Mouse (Mus musculus) CH12.LX (cell line): Measurements from ENCODE around the gene Srcin1. TPM values are rescaled to one million over a fixed set of nuclear protein-coding genes. Genes with fewer than 3 reads are reported as not detected.

Experiments
- DNase-seq: peaks from one replicate; pipeline ENCODE4 v3.0.0-alpha.2; 2013; ENCODE audit errors: extremely low read depth
- H3K27ac ChIP-seq: 2 replicates; pipeline ENCODE4 v1.5.1; 2012; ENCODE audit warnings: low read depth, mild to moderate bottlenecking, control low read depth, moderate library complexity; ENCODE audit not compliant: insufficient read depth
- H3K27me3 ChIP-seq: replicated peaks from 2 replicates; pipeline ENCODE3; 2012; ENCODE audit warnings: inconsistent platforms
- H3K36me3 ChIP-seq, 2 experiments: replicated peaks in 1 of 2; 2 replicates each; pipeline versions ENCODE3 to v1.6.1; 2012; ENCODE audit warnings: inconsistent platforms in 1 of 2, low read length in 1 of 2, mild to moderate bottlenecking in 1 of 2, mixed read lengths in 1 of 2, moderate library complexity in 1 of 2; ENCODE audit not compliant: control insufficient read depth in 1 of 2, insufficient read depth in 1 of 2
- H3K4me1 ChIP-seq, 2 experiments: 2 replicates each; pipeline ENCODE4 v1.6.1; 2012; ENCODE audit warnings: inconsistent platforms in 1 of 2, moderate library complexity in 1 of 2; ENCODE audit not compliant: insufficient read depth in 2 of 2, control insufficient read depth in 1 of 2
- H3K4me2 ChIP-seq: 2 replicates; pipeline ENCODE4 v1.6.1; 2012; ENCODE audit warnings: low read depth, mild to moderate bottlenecking, control low read depth; ENCODE audit not compliant: poor library complexity, insufficient read depth, severe bottlenecking
- H3K4me3 ChIP-seq, 3 experiments: fragments of 150-350 bp in 1 of 3; sonication (generic) in 1 of 3; replicated peaks in 1 of 3; 2 replicates each; pipeline versions ENCODE3 to v1.5.1; 2011 to 2012; ENCODE audit warnings: low read depth in 2 of 3, low read length in 2 of 3, mild to moderate bottlenecking in 2 of 3, moderate library complexity in 2 of 3, control low read depth in 1 of 3, improper control_type of control experiment in 1 of 3, inconsistent platforms in 1 of 3, mixed read lengths in 1 of 3; ENCODE audit not compliant: poor library complexity in 1 of 3
- H3K79me2 ChIP-seq: replicated peaks from 2 replicates; pipeline ENCODE4 v1.6.1; 2012; ENCODE audit warnings: mild to moderate bottlenecking, moderate library complexity; ENCODE audit not compliant: control insufficient read depth, poor library complexity, insufficient read depth, severe bottlenecking; ENCODE audit errors: extremely low read depth
- H3K9ac ChIP-seq: 2 replicates; pipeline ENCODE4 v1.6.1; 2012; ENCODE audit warnings: low read depth, mild to moderate bottlenecking, control low read depth, moderate library complexity; ENCODE audit not compliant: insufficient read depth
- H3K9me3 ChIP-seq: replicated peaks from 2 replicates; pipeline ENCODE3; 2012; ENCODE audit warnings: low read length, inconsistent platforms, mixed read lengths
- BHLHE40 ChIP-seq: IDR thresholded peaks from 2 replicates; pipeline ENCODE4 v1.6.1; 2011; ENCODE audit warnings: mild to moderate bottlenecking, low read depth, low read length, improper control_type of control experiment
- CTCF ChIP-seq, 2 experiments: IDR thresholded peaks in 1 of 2; conservative IDR thresholded peaks in 1 of 2; 2 replicates each; pipeline ENCODE4 v1.5.1; 2011 to 2012; ENCODE audit warnings: low read depth in 2 of 2, low read length in 2 of 2, improper control_type of control experiment in 1 of 2, inconsistent platforms in 1 of 2, mild to moderate bottlenecking in 1 of 2, moderate library complexity in 1 of 2
- E2F4 ChIP-seq: IDR thresholded peaks from 2 replicates; pipeline ENCODE4 v1.6.1; 2011; ENCODE audit warnings: low read depth, low read length, improper control_type of control experiment; ENCODE audit not compliant: insufficient replicate concordance
- ETS1 ChIP-seq: conservative IDR thresholded peaks from 2 replicates; pipeline ENCODE4 v1.6.1; 2012; ENCODE audit warnings: low read depth, mild to moderate bottlenecking, inconsistent platforms, low read length, improper control_type of control experiment, moderate library complexity
- IRF4 ChIP-seq: IDR thresholded peaks from 2 replicates; pipeline ENCODE4 v1.6.1; 2014; ENCODE audit warnings: low read depth, mild to moderate bottlenecking, inconsistent platforms, low read length, improper control_type of control experiment
- KAT2A ChIP-seq: IDR thresholded peaks from 2 replicates; pipeline ENCODE4 v1.6.1; 2012; ENCODE audit warnings: low read length, improper control_type of control experiment, inconsistent platforms; ENCODE audit not compliant: insufficient replicate concordance
- MEF2A ChIP-seq: IDR thresholded peaks from 2 replicates; pipeline ENCODE4 v1.6.1; 2014; ENCODE audit warnings: low read depth, mild to moderate bottlenecking, inconsistent platforms, low read length, improper control_type of control experiment, borderline replicate concordance
- MXI1 ChIP-seq: IDR thresholded peaks from 2 replicates; pipeline ENCODE4 v1.6.1; 2011; ENCODE audit warnings: mild to moderate bottlenecking, low read depth, low read length, improper control_type of control experiment
- NELFE ChIP-seq: IDR thresholded peaks from 2 replicates; pipeline ENCODE4 v1.6.1; 2011; ENCODE audit warnings: low read depth, low read length, improper control_type of control experiment
- RAD21 ChIP-seq: IDR thresholded peaks from 2 replicates; pipeline ENCODE4 v1.6.1; 2011; ENCODE audit warnings: low read depth, mild to moderate bottlenecking, low read length, improper control_type of control experiment, moderate library complexity
- SIN3A ChIP-seq: IDR thresholded peaks from 2 replicates; pipeline ENCODE4 v1.6.1; 2012; ENCODE audit warnings: low read length, improper control_type of control experiment, inconsistent platforms
- SMC3 ChIP-seq: IDR thresholded peaks from 2 replicates; pipeline ENCODE4 v1.6.1; 2011; ENCODE audit warnings: low read depth, low read length, improper control_type of control experiment
- TCF12 ChIP-seq: IDR thresholded peaks from 2 replicates; pipeline ENCODE4 v1.6.1; 2014; ENCODE audit warnings: low read depth, mild to moderate bottlenecking, inconsistent platforms, low read length, improper control_type of control experiment
- ZC3H11A ChIP-seq: IDR thresholded peaks from 2 replicates; pipeline ENCODE4 v1.6.1; 2012; ENCODE audit warnings: low read depth, mild to moderate bottlenecking, inconsistent platforms, low read length, improper control_type of control experiment
- ZKSCAN1 ChIP-seq: IDR thresholded peaks from 2 replicates; pipeline ENCODE4 v1.6.1; 2012; ENCODE audit warnings: low read depth, inconsistent platforms, low read length, improper control_type of control experiment, borderline replicate concordance
- dilution Hi-C: fragments of 300-500 bp; cut with MboI; formaldehyde crosslinking; loops from 2 replicates; pipeline ENCODE4 v1.14.3; 2020; ENCODE audit warnings: low sequenced_read_pairs; ENCODE audit not compliant: extremely low pct_unique_long_range_greater_than_20kb, extremely low pct_ligation_motif_present
- in situ Hi-C: fragments of 300-500 bp; cut with MboI; formaldehyde crosslinking; loops from 3 replicates; pipeline ENCODE4 v1.14.3; 2019; ENCODE audit warnings: low sequenced_read_pairs, low pct_ligation_motif_present, low pct_unique_long_range_greater_than_20kb, mixed read lengths
- polyA plus RNA-seq: library from polyadenylated mRNA; unstranded; fragments of >175 nt; gene quantifications from 2 replicates; pipeline ENCODE4 v1.2.1, GENCODE M21; 2012; ENCODE audit warnings: low read depth; ENCODE audit not compliant: insufficient read length
- total RNA-seq, 2 experiments: library from RNA; depleted of rRNA; stranded (reverse); fragments of 300-350 nt in 1 of 2; fragments of >200 nt in 1 of 2; gene quantifications; 2 replicates each; pipeline ENCODE4 v1.2.3; 2012 to 2014

The Srcin1 gene
- total and polyA plus RNA-seq, 3 experiments, result 0.08 to 0.09 TPM; not detected in 1

DNA sequence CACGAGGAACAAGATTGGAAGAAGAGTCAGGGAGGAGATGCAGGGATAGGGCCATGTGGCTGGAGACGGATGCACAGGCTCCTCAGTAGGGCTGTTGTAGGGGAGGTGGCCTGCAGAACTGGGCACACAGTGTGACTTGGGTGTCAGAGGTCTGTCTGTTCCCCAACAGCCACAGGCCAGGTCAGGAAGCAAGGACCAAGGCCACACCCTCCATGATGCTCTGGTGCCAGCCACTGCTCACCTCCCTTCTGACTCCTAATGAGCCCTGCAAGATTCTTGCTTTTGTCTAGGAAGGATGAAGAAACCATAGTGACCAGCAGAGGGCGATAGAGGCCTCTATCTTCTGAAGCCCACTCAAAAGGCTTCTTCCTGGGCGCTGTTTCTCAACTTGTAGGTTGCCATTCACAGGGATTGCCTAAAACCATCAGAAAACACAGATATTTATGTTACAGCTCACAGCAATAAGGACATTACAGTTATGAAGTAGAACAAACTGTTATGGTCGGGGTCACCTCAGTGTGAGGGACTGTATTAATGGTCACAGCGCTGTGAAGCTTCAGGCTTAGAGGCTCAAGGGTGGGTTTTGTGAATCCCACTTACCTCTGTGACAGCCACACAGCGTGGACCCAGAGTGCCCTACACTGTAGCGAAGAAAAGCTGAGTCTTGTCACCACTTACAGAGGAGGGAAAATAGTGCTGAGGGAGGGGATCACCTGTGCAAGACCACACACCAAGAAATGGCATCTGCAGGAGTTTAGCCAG, 99.5 kb downstream of the Srcin1 start:
- in situ Hi-C loops (no loop called here), dilution Hi-C loops (no loop called here)
- no peak overlapping the region for H3K27ac ChIP-seq
- H3K79me2 ChIP-seq, result no peaks in the 10 kb centered on the region
- H3K4me2 ChIP-seq, result no peak overlapping the region
- no peak overlapping the region for H3K9ac ChIP-seq
- peaks cover 5 to 46% of the 10 kb centered on the region in 2 experiments for H3K36me3 ChIP-seq
- DNase-seq, result peak; percentile 88
- no peak overlapping the region for H3K4me3 ChIP-seq
- TF ChIP-seq SIN3A, result no peak
- TF ChIP-seq E2F4, result no peak
- TF ChIP-seq SMC3, result peak; percentile 86
- TF ChIP-seq NELFE, result no peak
- no peak for TF ChIP-seq BHLHE40
- peak; percentile 76 for TF ChIP-seq RAD21
- no peak for TF ChIP-seq ZKSCAN1
- no peak for TF ChIP-seq TCF12
- no peak for TF ChIP-seq ZC3H11A
- TF ChIP-seq ETS1, result no peak
- TF ChIP-seq CTCF (conservative IDR thresholded peaks at IDR 0.05 in 1 of 2, IDR thresholded peaks at IDR 0.05 in 1 of 2; ENCODE audit: low read depth in 2 of 2, low read length in 2 of 2), result peak; percentile 77 to 92
- TF ChIP-seq, all 38 proteins: peak for 3
- Histone ChIP-seq H3K4me1 (peaks cover 0 to 1% of the 10 kb centered on the region in 2 experiments; a peak in 2 of 4 replicates), H3K9me3 (no peaks in the 10 kb centered on the region), H3K27me3 (no peaks in the 10 kb centered on the region)

DNA sequence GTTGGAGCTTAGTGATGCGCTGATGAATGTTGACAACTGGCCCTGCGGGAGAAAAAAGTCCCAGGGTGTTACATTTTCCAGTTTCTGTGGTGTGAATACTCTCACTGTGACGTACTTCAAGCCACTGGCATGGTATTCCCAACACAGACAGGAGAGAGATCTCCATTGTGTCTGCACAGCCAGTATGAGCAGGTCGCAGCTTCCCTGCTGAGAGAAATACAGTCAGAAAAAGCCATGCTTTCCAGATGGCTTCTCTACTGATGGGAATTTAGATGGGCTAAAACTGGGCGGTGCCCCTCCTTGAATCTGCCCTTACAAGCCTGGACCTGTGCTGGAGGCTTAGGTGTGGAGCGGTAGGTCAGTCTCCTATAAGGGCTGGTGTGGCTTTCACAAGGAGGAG, 104.7 kb downstream of the Srcin1 start:
- H3K4me2 ChIP-seq, result no peak overlapping the region
- no peaks in the 10 kb centered on the region for H3K9me3 ChIP-seq
- no peak overlapping the region for H3K4me3 ChIP-seq
- no peak overlapping the region for H3K27ac ChIP-seq
- in situ Hi-C loops, result loop anchor here (5.0 kb wide), 1 partner anchor 34 kb away; no protein-coding TSS in a partner anchor
- H3K4me1 ChIP-seq, result peaks cover 4 to 9% of the 10 kb centered on the region in 2 experiments
- DNase-seq, result no peak
- no peak overlapping the region for H3K9ac ChIP-seq
- H3K79me2 ChIP-seq, result no peaks in the 10 kb centered on the region
- H3K27me3 ChIP-seq, result no peaks in the 10 kb centered on the region
- no peak for TF ChIP-seq IRF4
- TF ChIP-seq, all 38 proteins: peak for 0
- dilution Hi-C loops, result no loop called here
- H3K36me3 ChIP-seq, result peaks cover 6 to 50% of the 10 kb centered on the region in 2 experiments

DNA sequence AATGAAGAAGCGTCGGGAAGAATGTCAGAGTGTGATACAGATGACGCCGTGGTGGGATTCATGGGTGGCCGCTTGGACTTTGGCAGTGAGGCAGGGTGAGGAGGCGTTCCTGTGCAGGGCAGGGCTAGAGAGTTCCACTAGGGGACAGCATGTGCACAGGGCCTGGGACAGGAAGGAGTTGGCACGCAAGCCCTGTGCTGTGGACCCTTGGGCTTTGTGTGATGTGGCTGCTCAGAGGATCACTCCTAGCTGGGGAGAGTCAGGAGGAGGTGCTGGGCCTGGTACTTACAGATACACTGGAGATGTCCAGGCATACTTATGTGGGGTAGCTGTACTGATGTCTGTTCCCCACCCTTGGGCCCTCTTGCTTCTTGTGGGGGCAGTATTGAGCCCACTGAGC, 106.2 kb downstream of the Srcin1 start:
- Histone ChIP-seq H3K27ac (no peak overlapping the region), H3K9me3 (no peaks in the 10 kb centered on the region), H3K79me2 (no peaks in the 10 kb centered on the region), H3K9ac (no peak overlapping the region), H3K36me3 (peaks cover 8 to 49% of the 10 kb centered on the region in 2 experiments), H3K27me3 (no peaks in the 10 kb centered on the region), H3K4me3 (no peak overlapping the region), H3K4me1 (peaks cover 4 to 9% of the 10 kb centered on the region in 2 experiments), H3K4me2 (no peak overlapping the region)
- DNase-seq, result no peak
- dilution Hi-C loops (no loop called here), in situ Hi-C loops (loop anchor here (5.0 kb wide), 2 partner anchors 33 to 63 kb away; no protein-coding TSS in a partner anchor)
- TF ChIP-seq MXI1, result no peak
- TF ChIP-seq MEF2A, result no peak
- TF ChIP-seq ZKSCAN1, result no peak
- TF ChIP-seq IRF4, result no peak
- TF ChIP-seq E2F4, result no peak
- no peak for TF ChIP-seq ETS1
- no peak for TF ChIP-seq KAT2A
